Mouse (Mus musculus) E14TG2a.4 (cell line): ENCODE data around the gene Itga6.

Experiments
- H3K27me3 ChIP-seq: 2 replicates; pipeline ENCODE4 v1.6.1; 2014; ENCODE audit warnings: low read length, control low read depth; ENCODE audit not compliant: insufficient read depth
- H3K36me3 ChIP-seq: 2 replicates; pipeline ENCODE4 v1.6.1; 2014; ENCODE audit warnings: low read length, control low read depth; ENCODE audit not compliant: insufficient read depth
- H3K4me1 ChIP-seq: replicated peaks from 2 replicates; pipeline ENCODE4 v1.6.1; 2014; ENCODE audit warnings: low read depth, low read length, control low read depth
- H3K4me3 ChIP-seq: replicated peaks from 2 replicates; pipeline ENCODE4 v1.5.1; 2014; ENCODE audit warnings: mild to moderate bottlenecking, low read length
- H3K9me3 ChIP-seq: 2 replicates; pipeline ENCODE4 v1.6.1; 2014; ENCODE audit warnings: low read length, control low read depth
- CTCF ChIP-seq: conservative IDR thresholded peaks from 2 replicates; pipeline ENCODE4 v1.5.1; 2014; ENCODE audit warnings: low read length
- NANOG ChIP-seq: IDR thresholded peaks from 2 replicates; pipeline ENCODE4 v1.6.1; 2014; ENCODE audit warnings: borderline replicate concordance, low read length, mixed read lengths
- POU5F1 ChIP-seq: IDR thresholded peaks from 2 replicates; pipeline ENCODE4 v1.6.1; 2014; ENCODE audit warnings: low read length, borderline replicate concordance

Itga6 gene

GRCm38 (mm10) chr2:71764525-71764924 is 19.1 kb downstream of the Itga6 start:
- Histone ChIP-seq H3K4me3 (no peak overlapping the region), H3K27me3 (no peaks in the 10 kb centered on the region), H3K4me1 (peaks cover 13% of the 10 kb centered on the region), H3K36me3 (no peaks in the 10 kb centered on the region), H3K9me3 (no peaks in the 10 kb centered on the region)
- TF ChIP-seq CTCF (no peak), NANOG (no peak), POU5F1 (no peak)

GRCm38 (mm10) chr2:71764961-71765735 is 19.7 kb downstream of the Itga6 start:
- TF ChIP-seq POU5F1, result no peak
- TF ChIP-seq CTCF, result no peak
- no peak for TF ChIP-seq NANOG
- Histone ChIP-seq H3K36me3 (no peaks in the 10 kb centered on the region), H3K9me3 (no peaks in the 10 kb centered on the region), H3K4me3 (no peak overlapping the region), H3K4me1 (peaks cover 10% of the 10 kb centered on the region; the same call in 1 of the 2 replicates), H3K27me3 (no peaks in the 10 kb centered on the region)

GRCm38 (mm10) chr2:71766007-71766406 is 20.6 kb downstream of the Itga6 start:
- Histone ChIP-seq H3K9me3 (no peaks in the 10 kb centered on the region), H3K4me3 (no peak overlapping the region), H3K36me3 (no peaks in the 10 kb centered on the region), H3K27me3 (no peaks in the 10 kb centered on the region), H3K4me1 (peaks cover 5% of the 10 kb centered on the region; the same call in 1 of the 2 replicates)
- TF ChIP-seq NANOG (no peak), POU5F1 (no peak)

GRCm38 (mm10) chr2:71767019-71767610 is 21.7 kb downstream of the Itga6 start:
- no peaks in the 10 kb centered on the region for H3K4me1 ChIP-seq
- no peaks in the 10 kb centered on the region for H3K36me3 ChIP-seq
- H3K9me3 ChIP-seq, result no peaks in the 10 kb centered on the region
- no peaks in the 10 kb centered on the region for H3K27me3 ChIP-seq
- H3K4me3 ChIP-seq, result no peak overlapping the region
- TF ChIP-seq POU5F1 (no peak), CTCF (no peak), NANOG (no peak)

- H3K36me3 ChIP-seq, result no peaks in the 10 kb centered on the region
- peaks cover 11% of the 10 kb centered on the region for H3K4me1 ChIP-seq
- TF ChIP-seq POU5F1 (no peak), CTCF (no peak), NANOG (no peak)
- no peak overlapping the region for H3K4me3 ChIP-seq
- 0 out of 2 replicates have a peak, but pooled peaks cover 2% of the 10 kb centered on the region for H3K9me3 ChIP-seq
- peaks cover 6% of the 10 kb centered on the region; the same call in 1 of the 2 replicates for H3K27me3 ChIP-seq
Measured at GRCm38 (mm10) chr2:71771762-71772161, 26.3 kb downstream of the Itga6 start.

GRCm38 (mm10) chr2:71773714-71774113 is 28.3 kb downstream of the Itga6 start:
- TF ChIP-seq POU5F1 (no peak), CTCF (no peak), NANOG (no peak)
- no peak overlapping the region for H3K4me3 ChIP-seq
- H3K27me3 ChIP-seq, result peaks cover 8% of the 10 kb centered on the region; the same call in 1 of the 2 replicates
- H3K36me3 ChIP-seq, result no peaks in the 10 kb centered on the region
- H3K4me1 ChIP-seq, result peaks cover 11% of the 10 kb centered on the region
- 0 out of 2 replicates have a peak, but pooled peaks cover 4% of the 10 kb centered on the region for H3K9me3 ChIP-seq

GRCm38 (mm10) chr2:71774246-71774951 is 29.0 kb downstream of the Itga6 start:
- 0 out of 2 replicates have a peak, but pooled peaks cover 4% of the 10 kb centered on the region for H3K9me3 ChIP-seq
- no peak overlapping the region for H3K4me3 ChIP-seq
- TF ChIP-seq NANOG (no peak), POU5F1 (no peak)
- peaks cover 12% of the 10 kb centered on the region for H3K4me1 ChIP-seq
- H3K36me3 ChIP-seq, result no peaks in the 10 kb centered on the region
- H3K27me3 ChIP-seq, result peaks cover 8% of the 10 kb centered on the region; the same call in 1 of the 2 replicates

- no peaks in the 10 kb centered on the region for H3K36me3 ChIP-seq
- H3K4me3 ChIP-seq, result no peak overlapping the region
- peaks cover 8% of the 10 kb centered on the region; the same call in 1 of the 2 replicates for H3K27me3 ChIP-seq
- no peak for TF ChIP-seq POU5F1
- no peak for TF ChIP-seq CTCF
- TF ChIP-seq NANOG, result no peak
- peaks cover 14% of the 10 kb centered on the region for H3K4me1 ChIP-seq
- 0 out of 2 replicates have a peak, but pooled peaks cover 4% of the 10 kb centered on the region for H3K9me3 ChIP-seq
Measured at GRCm38 (mm10) chr2:71775201-71775611, 29.8 kb downstream of the Itga6 start.
